Mouse (Mus musculus): ENCODE measurements around the gene Coq6.

- TF ChIP-seq CTCF (IDR thresholded peaks at IDR 0.05; ENCODE audit: extremely low read depth, insufficient read depth, insufficient read length, insufficient replicate concordance), result no peak
- TF ChIP-seq POLR2A (IDR thresholded peaks at IDR 0.05; ENCODE audit: low read depth, low read length), result no peak
These were observed 43.1 kb downstream of the Coq6 start for GRCm38 (mm10) chr12:84404541-84404940.

All from spleen, adult 2 months (tissue).